Mouse (Mus musculus): ENCODE measurements around the gene Tspan32. TPM values are rescaled to one million over a fixed set of nuclear protein-coding genes. Genes with fewer than 3 reads are reported as not detected.

Gene Tspan32
- polyA plus RNA-seq, 1 experiment from 2014 or later = 106 TPM

DNA sequence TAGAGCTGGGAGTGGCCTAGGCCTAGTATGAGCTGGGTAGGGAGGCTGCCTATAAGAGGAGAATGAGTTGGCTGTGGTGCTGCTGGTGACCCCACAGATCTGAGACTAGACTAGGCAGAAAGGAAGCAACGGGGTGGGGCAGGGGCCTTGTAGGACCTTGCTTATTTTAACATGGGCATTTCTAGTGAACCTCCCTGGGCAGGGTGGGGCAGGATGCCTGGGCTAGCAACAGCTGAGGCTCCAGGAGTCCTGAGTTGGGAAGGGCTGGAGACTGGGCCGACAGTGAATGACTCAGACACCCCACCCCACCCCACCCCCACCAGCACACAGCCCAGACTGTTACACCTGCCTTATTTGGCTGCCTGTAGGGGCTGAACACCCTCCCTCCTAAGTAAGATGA lies 57.9 kb downstream of the Tspan32 start:
- WGBS (ENCODE audit: insufficient replicate concordance) = 66% methylated on average over 2 of the region's 2 CpGs
- no peak overlapping the region for H3K27ac ChIP-seq
- H3K36me3 ChIP-seq = peaks cover 78% of the 10 kb centered on the region

DNA sequence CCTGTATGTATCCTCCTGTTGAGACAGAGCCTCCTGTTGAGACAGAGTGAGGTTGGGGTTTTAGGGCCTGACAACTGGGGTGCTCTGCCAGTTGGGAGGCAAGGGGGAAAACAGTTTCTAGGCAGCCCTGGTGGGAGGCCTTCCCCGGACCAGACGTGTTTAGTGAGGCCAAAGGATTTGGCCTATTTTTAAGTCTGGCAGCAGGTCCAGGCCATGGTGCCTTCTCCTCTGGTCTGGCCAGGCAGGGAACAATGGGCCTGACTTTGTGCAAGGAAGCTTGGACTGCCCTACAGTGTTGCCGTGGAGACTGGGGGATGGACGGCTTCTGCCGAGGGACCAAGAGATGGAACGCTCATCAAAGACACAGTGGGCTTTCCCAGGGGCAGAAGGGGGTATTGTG lies 59.4 kb downstream of the Tspan32 start:
- H3K36me3 ChIP-seq = peaks cover 86% of the 10 kb centered on the region
- ATAC-seq = no peak

More for the DNA sequence above, 57.9 kb downstream of the Tspan32 start:
- Histone ChIP-seq H3K4me1 (peaks cover 45% of the 10 kb centered on the region), H3K27me3 (replicated peaks) (no peaks in the 10 kb centered on the region), H3K9me3 (replicated peaks) (no peaks in the 10 kb centered on the region), H3K9ac (no peak overlapping the region), H3K4me3 (no peak overlapping the region), H3K4me2 (no peak overlapping the region)
- no peak for ATAC-seq

DNA sequence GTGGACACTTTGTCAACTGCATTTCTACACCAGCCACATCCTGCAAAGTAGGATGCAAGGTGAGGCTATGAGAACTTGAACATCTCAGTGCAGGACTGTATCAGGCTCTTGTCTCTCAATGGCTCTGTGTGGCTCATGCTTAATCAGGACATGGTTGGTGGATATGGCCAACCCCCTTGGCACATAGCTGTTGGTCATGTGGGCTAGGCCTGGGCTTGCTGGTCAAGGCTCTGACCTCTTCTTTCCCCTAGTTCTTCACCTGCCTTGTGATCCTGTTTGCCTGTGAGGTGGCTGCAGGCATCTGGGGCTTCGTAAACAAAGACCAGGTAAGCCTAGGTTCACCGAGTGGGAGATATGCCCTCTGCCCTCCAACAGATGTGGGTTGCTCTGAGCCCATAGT lies 60.8 kb downstream of the Tspan32 start:
- Histone ChIP-seq H3K36me3 (peaks cover 84% of the 10 kb centered on the region), H3K4me2 (no peak overlapping the region), H3K27me3 (replicated peaks) (no peaks in the 10 kb centered on the region), H3K9ac (0 out of 2 replicates have a peak overlapping the region, but pooled peaks have one; percentile 5), H3K9me3 (replicated peaks) (no peaks in the 10 kb centered on the region), H3K27ac (no peak overlapping the region), H3K4me3 (no peak overlapping the region), H3K4me1 (peaks cover 36% of the 10 kb centered on the region)
- 81% methylated on average over 2 of the region's 2 CpGs for WGBS (ENCODE audit: insufficient replicate concordance)
- no peak for ATAC-seq

More for the DNA sequence above, 59.4 kb downstream of the Tspan32 start:
- Histone ChIP-seq H3K9me3 (replicated peaks) (no peaks in the 10 kb centered on the region), H3K4me2 (no peak overlapping the region), H3K27ac (no peak overlapping the region), H3K9ac (no peak overlapping the region), H3K4me1 (peaks cover 40% of the 10 kb centered on the region), H3K4me3 (no peak overlapping the region), H3K27me3 (replicated peaks) (no peaks in the 10 kb centered on the region)
- WGBS (ENCODE audit: insufficient replicate concordance) = 87% methylated on average over 6 of the region's 6 CpGs

DNA sequence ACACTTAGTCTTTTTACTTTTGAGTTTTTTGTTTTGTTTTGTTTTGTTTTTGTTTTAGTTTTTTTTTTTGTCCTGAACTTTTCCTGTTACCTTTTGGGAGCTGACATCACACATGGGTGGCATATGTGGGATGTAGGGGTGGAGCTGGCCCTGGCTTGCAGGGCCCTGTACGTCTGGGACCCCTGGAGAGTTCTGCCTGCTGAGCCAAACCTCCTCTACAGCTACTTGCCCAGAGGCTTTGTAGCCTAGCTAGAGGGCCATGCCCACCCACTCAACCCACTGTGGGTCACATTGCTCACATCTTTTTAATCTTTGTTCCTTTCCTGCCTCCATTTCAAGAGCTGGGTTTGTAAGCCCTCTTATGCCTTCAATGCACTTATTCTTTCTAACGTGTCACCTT lies 62.6 kb downstream of the Tspan32 start:
- no peaks in the 10 kb centered on the region for H3K27me3 ChIP-seq (replicated peaks)
- H3K4me1 ChIP-seq = peaks cover 27% of the 10 kb centered on the region
- WGBS (ENCODE audit: insufficient replicate concordance) = 69% methylated on average over 2 of the region's 2 CpGs
- no peak overlapping the region for H3K27ac ChIP-seq
- H3K36me3 ChIP-seq = peaks cover 75% of the 10 kb centered on the region
- no peak overlapping the region for H3K4me3 ChIP-seq
- ATAC-seq = no peak
- no peak overlapping the region for H3K9ac ChIP-seq
- no peak overlapping the region for H3K4me2 ChIP-seq
- no peaks in the 10 kb centered on the region for H3K9me3 ChIP-seq (replicated peaks)

DNA sequence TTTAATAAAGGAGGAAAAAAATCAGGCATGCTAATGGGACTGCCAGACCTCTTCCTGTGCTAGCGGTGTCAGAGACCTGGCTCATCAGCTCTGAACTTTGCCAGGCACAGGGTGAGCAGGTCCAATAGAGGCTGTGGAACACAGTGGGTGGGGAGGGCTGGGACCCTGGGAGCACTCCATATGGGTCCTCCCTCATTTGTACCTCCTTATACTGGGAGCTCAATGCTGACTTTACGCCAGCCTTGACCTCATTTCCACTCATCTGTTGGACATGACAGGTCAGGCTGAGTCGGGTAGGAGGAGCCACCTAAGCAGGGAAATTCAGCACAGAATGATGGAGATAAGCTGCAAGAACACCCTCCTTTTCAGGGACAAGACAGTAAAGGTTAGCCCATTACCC lies 63.1 kb downstream of the Tspan32 start:
- peaks cover 27% of the 10 kb centered on the region for H3K4me1 ChIP-seq
- H3K27me3 ChIP-seq (replicated peaks) = no peaks in the 10 kb centered on the region
- H3K27ac ChIP-seq = peak overlapping the region; percentile 76; the same call in 1 of the 2 replicates
- H3K9ac ChIP-seq = no peak overlapping the region
- peak overlapping the region; percentile 96 for H3K4me2 ChIP-seq
- H3K4me3 ChIP-seq = no peak overlapping the region; the same call in 1 of the 2 replicates
- H3K9me3 ChIP-seq (replicated peaks) = no peaks in the 10 kb centered on the region
- no peak for ATAC-seq
- H3K36me3 ChIP-seq = peaks cover 70% of the 10 kb centered on the region
- 71% methylated on average over 3 of the region's 3 CpGs for WGBS (ENCODE audit: insufficient replicate concordance)

DNA sequence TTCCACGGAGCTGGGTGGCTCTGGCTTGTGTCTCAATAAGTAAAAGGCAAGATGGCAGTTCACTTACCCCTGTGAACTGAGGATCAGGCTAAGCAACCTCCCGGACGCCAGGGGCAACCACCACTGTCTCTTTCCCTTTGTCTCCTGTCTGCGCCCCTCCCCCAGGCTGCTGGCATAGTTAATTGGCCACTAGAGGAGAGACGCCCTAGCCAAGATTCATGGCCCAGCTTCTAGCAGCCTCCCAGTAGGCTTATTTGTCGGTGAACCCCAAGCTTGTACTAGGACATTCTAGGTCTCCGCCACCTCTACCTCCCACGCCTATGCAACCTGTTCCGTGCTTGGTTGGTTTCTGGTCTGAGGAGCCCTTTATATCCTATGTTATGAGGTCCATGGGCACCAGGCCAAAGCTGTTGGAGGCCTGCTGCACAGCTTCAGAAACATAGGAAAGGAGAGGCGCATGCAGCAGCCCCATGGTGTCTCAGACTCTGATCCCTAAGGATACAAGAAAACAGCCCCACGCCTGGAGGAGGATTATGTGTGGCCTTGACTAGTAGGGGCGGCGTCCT lies 63.6 kb downstream of the Tspan32 start:
- no peaks in the 10 kb centered on the region for H3K27me3 ChIP-seq (replicated peaks)
- peaks cover 65% of the 10 kb centered on the region for H3K36me3 ChIP-seq
- H3K9ac ChIP-seq = peak overlapping the region; percentile 88
- peak overlapping the region; percentile 76 for H3K27ac ChIP-seq
- ATAC-seq = no peak
- peaks cover 27% of the 10 kb centered on the region for H3K4me1 ChIP-seq
- H3K4me2 ChIP-seq = peak overlapping the region; percentile 96
- WGBS (ENCODE audit: insufficient replicate concordance) = 53% methylated on average over 13 of the region's 13 CpGs
- no peaks in the 10 kb centered on the region for H3K9me3 ChIP-seq (replicated peaks)
- H3K4me3 ChIP-seq = peak overlapping the region; percentile 84

DNA sequence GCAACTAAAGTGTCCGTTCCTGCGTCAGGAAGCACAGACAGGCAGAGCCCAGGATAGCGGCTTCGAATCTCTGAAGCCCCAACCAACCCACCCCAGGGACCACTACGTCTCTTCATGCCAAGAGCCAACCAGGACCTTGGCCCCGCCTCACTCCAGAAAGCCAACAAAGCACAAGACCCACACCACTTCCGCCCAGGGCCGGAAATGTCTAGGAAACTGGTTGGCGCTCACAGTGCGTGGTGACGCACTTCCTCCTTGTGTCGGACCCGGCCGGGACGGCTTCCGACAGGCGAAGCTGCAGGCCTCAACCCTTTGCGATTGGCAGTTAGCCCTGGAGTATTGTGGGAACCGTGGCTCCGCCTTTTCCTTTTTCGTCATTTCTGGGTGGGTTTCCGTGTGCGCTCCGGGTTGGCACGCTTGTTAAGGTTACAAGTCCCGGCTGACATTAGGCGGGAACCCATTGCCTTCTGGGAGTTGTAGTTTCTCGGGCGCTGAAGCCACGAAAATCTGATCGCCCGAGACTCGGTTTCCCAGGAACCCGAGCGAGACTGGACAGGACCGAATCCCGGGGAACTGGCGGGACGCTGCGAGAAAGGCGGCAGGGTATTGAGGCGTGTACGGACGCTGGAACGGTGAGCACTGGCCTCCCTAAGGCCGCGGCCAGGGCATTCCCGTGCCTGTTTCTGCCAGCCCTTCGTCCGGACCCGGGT lies 64.2 kb downstream of the Tspan32 start, which contains the start of gene Tssc4:
Gene Tssc4, plus strand, starts transcription at position 368 of the 710 bp plus-strand sequence.
- Histone ChIP-seq H3K36me3 (peaks cover 59% of the 10 kb centered on the region), H3K4me2 (peak within 1 kb of the TSS; percentile 96), H3K27me3 (replicated peaks) (no peaks in the 10 kb centered on the region), H3K9me3 (replicated peaks) (no peaks in the 10 kb centered on the region), H3K4me1 (peaks cover 27% of the 10 kb centered on the region), H3K4me3 (peak within 1 kb of the TSS; percentile 84), H3K27ac (peak within 1 kb of the TSS; percentile 76), H3K9ac (peak within 1 kb of the TSS; percentile 88)
- ATAC-seq = peak; percentile 95
- WGBS (ENCODE audit: insufficient replicate concordance) = 2% methylated on average over 51 of the region's 51 CpGs

Other genes with a start within 250 kb of the Tspan32 start
- 0.35 TPM in 1 of 2 replicates, not detected in the other for gene Th, start 73.9 kb upstream of the Tspan32 start, polyA plus RNA-seq (2016; fragmentation: Nextera tagmentation; extraction: Ambion mirVana)
- gene Ascl2, start 35.8 kb upstream of the Tspan32 start, polyA plus RNA-seq (2016; fragmentation: Nextera tagmentation; extraction: Ambion mirVana) = 1.3 TPM in 2 replicates
- gene Cd81, start 47.7 kb downstream of the Tspan32 start, polyA plus RNA-seq (2016; fragmentation: Nextera tagmentation; extraction: Ambion mirVana) = 154 TPM in 2 replicates
- gene Tssc4, start 64.2 kb downstream of the Tspan32 start, polyA plus RNA-seq (2016; fragmentation: Nextera tagmentation; extraction: Ambion mirVana) = 50.2 and 50.5 TPM in 2 replicates
- gene Trpm5, start 89.6 kb downstream of the Tspan32 start, polyA plus RNA-seq (2016; fragmentation: Nextera tagmentation; extraction: Ambion mirVana) = 1.3 and 1.6 TPM in 2 replicates
- 0.21 and 0.61 TPM in 2 replicates for gene Kcnq1, start 101.3 kb downstream of the Tspan32 start, polyA plus RNA-seq (2016; fragmentation: Nextera tagmentation; extraction: Ambion mirVana)

Measured in liver, embryonic 12.5 days (tissue).